Mouse (Mus musculus) MEL (cell line): ENCODE measurements around the gene Bmp7.

Experiments used
- CTCF ChIP-seq, 3 experiments: IDR thresholded peaks in 2 of 3; conservative IDR thresholded peaks in 1 of 3; 2 replicates each; pipeline ENCODE4 v1.5.1; 2011 to 2012; ENCODE audit warnings: low read length in 3 of 3, low read depth in 2 of 3, mild to moderate bottlenecking in 2 of 3, improper control_type of control experiment in 1 of 3, inconsistent platforms in 1 of 3, mixed read lengths in 1 of 3, moderate library complexity in 1 of 3; ENCODE audit not compliant: control insufficient read depth in 1 of 3, insufficient read depth in 1 of 3, poor library complexity in 1 of 3, severe bottlenecking in 1 of 3
- EP300 ChIP-seq, 2 experiments: IDR thresholded peaks; 2 replicates each; pipeline ENCODE4 v1.6.1; 2011; ENCODE audit warnings: improper control_type of control experiment in 2 of 2, low read length in 2 of 2, low read depth in 1 of 2, mild to moderate bottlenecking in 1 of 2
- MYC ChIP-seq: IDR thresholded peaks from 2 replicates; pipeline ENCODE4 v1.6.1; 2011; ENCODE audit warnings: low read depth, mild to moderate bottlenecking, low read length, improper control_type of control experiment, moderate library complexity
- ZC3H11A ChIP-seq: IDR thresholded peaks from 2 replicates; pipeline ENCODE4 v1.6.1; 2012; ENCODE audit warnings: low read depth, mild to moderate bottlenecking, inconsistent platforms, low read length, improper control_type of control experiment

DNA sequence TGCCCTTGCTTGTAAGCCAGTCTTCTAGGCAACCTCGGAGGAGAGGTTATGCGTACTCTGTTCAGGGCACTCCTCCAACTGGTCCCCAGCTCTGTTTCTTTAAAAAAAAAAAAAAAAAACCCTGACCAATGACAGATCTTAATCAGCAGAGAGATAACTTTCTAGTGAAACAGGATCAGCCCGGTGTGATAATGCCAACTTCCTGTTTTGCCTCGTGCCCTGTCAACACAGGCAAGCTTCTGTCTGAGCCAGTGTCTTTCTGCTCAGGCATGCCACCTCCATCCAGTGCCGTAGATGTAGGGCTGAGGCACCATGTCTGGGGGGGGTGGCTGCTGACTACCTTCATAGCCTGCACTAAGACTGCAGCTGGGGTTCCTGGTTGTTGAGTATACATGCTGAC, 12.5 kb downstream of the Bmp7 start:
- TF ChIP-seq MYC: no peak
- TF ChIP-seq EP300 (IDR thresholded peaks at IDR 0.05; ENCODE audit: low read depth in 1 of 2, low read length in 2 of 2): no peak
- no peak for TF ChIP-seq ZC3H11A
- no peak for TF ChIP-seq CTCF (IDR thresholded peaks at IDR 0.05 in 2 of 3, conservative IDR thresholded peaks at IDR 0.05 in 1 of 3; ENCODE audit: control insufficient read depth in 1 of 3, insufficient read depth in 1 of 3, low read depth in 2 of 3, low read length in 3 of 3, poor library complexity in 1 of 3, severe bottlenecking in 1 of 3)
